Mouse (Mus musculus): ENCODE data around the gene 4930404H24Rik. TPM values are rescaled to one million over a fixed set of nuclear protein-coding genes. Genes with fewer than 3 reads are reported as not detected.
"Not testable (repeated sequence)": the region's sequence is repeated elsewhere in the genome, so short reads cannot be mapped to it uniquely, and the experiment has no call there.

4930404H24Rik gene
- total RNA-seq, 1 experiment, result not detected

GRCm38 (mm10) chr2:153493393-153493731, 772 bp downstream of the 4930404H24Rik start:
- in situ Hi-C loops (cut with MboI; ENCODE audit: low sequenced_read_pairs in 2 of 2, unreplicated experiment in 2 of 2), result loop anchor here in 1 of 2 experiments (25.0 kb wide), 1 partner anchor 94 kb away; no protein-coding TSS in a partner anchor
- no peaks in the 10 kb centered on the region for H3K36me3 ChIP-seq (ENCODE audit: control insufficient read depth, insufficient read depth, low read length, poor library complexity, severe bottlenecking)
- TF ChIP-seq CHD2 (IDR thresholded peaks at IDR 0.05; ENCODE audit: low read depth, low read length) (no peak), MAFK (IDR thresholded peaks at IDR 0.05; ENCODE audit: insufficient read depth, low read depth, low read length) (no peak), ZNF384 (IDR thresholded peaks at IDR 0.05; ENCODE audit: low read depth, low read length) (no peak), HCFC1 (IDR thresholded peaks at IDR 0.05; ENCODE audit: borderline replicate concordance, insufficient read depth, low read length) (no peak), ZC3H11A (IDR thresholded peaks at IDR 0.05; ENCODE audit: borderline replicate concordance, low read depth, low read length) (no peak)
- DNase-seq (ENCODE audit: low read depth, low spot score), result no peak
- peak overlapping the region; percentile 52 to 68 for H3K4me3 ChIP-seq (ENCODE audit: insufficient read depth in 1 of 2, low read depth in 1 of 2, low read length in 2 of 2, poor library complexity in 1 of 2, severe bottlenecking in 1 of 2)
- H3K9ac ChIP-seq (ENCODE audit: insufficient read depth, low read depth, low read length, poor library complexity, severe bottlenecking), result peak overlapping the region; percentile 46
- no peaks in the 10 kb centered on the region for H3K9me3 ChIP-seq (ENCODE audit: control insufficient read depth, insufficient read depth, low read depth, low read length)
- H3K27ac ChIP-seq (ENCODE audit: insufficient read depth, low read depth, low read length, poor library complexity, severe bottlenecking), result no peak overlapping the region
- peaks cover 5 to 26% of the 10 kb centered on the region in 2 experiments; a peak in 2 of 4 replicates for H3K4me1 ChIP-seq (ENCODE audit: control insufficient read depth in 2 of 2, insufficient read depth in 2 of 2, low read length in 2 of 2, poor library complexity in 1 of 2)

- Histone ChIP-seq H3K9ac (ENCODE audit: insufficient read depth, low read depth, low read length, poor library complexity, severe bottlenecking) (no peak overlapping the region), H3K36me3 (ENCODE audit: control insufficient read depth, insufficient read depth, low read length, poor library complexity, severe bottlenecking) (no peaks in the 10 kb centered on the region), H3K4me3 (ENCODE audit: insufficient read depth in 1 of 2, low read depth in 1 of 2, low read length in 2 of 2, poor library complexity in 1 of 2, severe bottlenecking in 1 of 2) (no peak overlapping the region), H3K27ac (ENCODE audit: insufficient read depth, low read depth, low read length, poor library complexity, severe bottlenecking) (no peak overlapping the region), H3K9me3 (ENCODE audit: control insufficient read depth, insufficient read depth, low read depth, low read length) (no peaks in the 10 kb centered on the region), H3K4me1 (ENCODE audit: control insufficient read depth in 2 of 2, insufficient read depth in 2 of 2, low read length in 2 of 2, poor library complexity in 1 of 2) (peaks cover 5 to 26% of the 10 kb centered on the region in 2 experiments; a peak in 2 of 4 replicates)
- in situ Hi-C loops (cut with MboI; ENCODE audit: low sequenced_read_pairs in 2 of 2, unreplicated experiment in 2 of 2), result loop anchor here in 1 of 2 experiments (25.0 kb wide), 1 partner anchor 93 kb away; no protein-coding TSS in a partner anchor
- TF ChIP-seq ZC3H11A (IDR thresholded peaks at IDR 0.05; ENCODE audit: borderline replicate concordance, low read depth, low read length), result no peak
- TF ChIP-seq MAFK (IDR thresholded peaks at IDR 0.05; ENCODE audit: insufficient read depth, low read depth, low read length), result no peak
- TF ChIP-seq CHD2 (IDR thresholded peaks at IDR 0.05; ENCODE audit: low read depth, low read length), result no peak
- no peak for TF ChIP-seq HCFC1 (IDR thresholded peaks at IDR 0.05; ENCODE audit: borderline replicate concordance, insufficient read depth, low read length)
- no peak for TF ChIP-seq ZNF384 (IDR thresholded peaks at IDR 0.05; ENCODE audit: low read depth, low read length)
- no peak for DNase-seq (ENCODE audit: low read depth, low spot score)
These were observed 1.2 kb downstream of the 4930404H24Rik start for GRCm38 (mm10) chr2:153493781-153494292.

GRCm38 (mm10) chr2:153494293-153494811, 1.8 kb downstream of the 4930404H24Rik start:
- Histone ChIP-seq H3K4me1 (ENCODE audit: control insufficient read depth in 2 of 2, insufficient read depth in 2 of 2, low read length in 2 of 2, poor library complexity in 1 of 2) (peaks cover 5 to 26% of the 10 kb centered on the region in 2 experiments; a peak in 2 of 4 replicates), H3K9ac (ENCODE audit: insufficient read depth, low read depth, low read length, poor library complexity, severe bottlenecking) (no peak overlapping the region), H3K27ac (ENCODE audit: insufficient read depth, low read depth, low read length, poor library complexity, severe bottlenecking) (no peak overlapping the region), H3K9me3 (ENCODE audit: control insufficient read depth, insufficient read depth, low read depth, low read length) (no peaks in the 10 kb centered on the region), H3K36me3 (ENCODE audit: control insufficient read depth, insufficient read depth, low read length, poor library complexity, severe bottlenecking) (no peaks in the 10 kb centered on the region), H3K4me3 (ENCODE audit: insufficient read depth in 1 of 2, low read depth in 1 of 2, low read length in 2 of 2, poor library complexity in 1 of 2, severe bottlenecking in 1 of 2) (no peak overlapping the region)
- no peak for DNase-seq (ENCODE audit: low read depth, low spot score)
- TF ChIP-seq HCFC1 (IDR thresholded peaks at IDR 0.05; ENCODE audit: borderline replicate concordance, insufficient read depth, low read length) (no peak), ZNF384 (IDR thresholded peaks at IDR 0.05; ENCODE audit: low read depth, low read length) (no peak), ZC3H11A (IDR thresholded peaks at IDR 0.05; ENCODE audit: borderline replicate concordance, low read depth, low read length) (no peak), MAFK (IDR thresholded peaks at IDR 0.05; ENCODE audit: insufficient read depth, low read depth, low read length) (no peak), CHD2 (IDR thresholded peaks at IDR 0.05; ENCODE audit: low read depth, low read length) (no peak)
- in situ Hi-C loops (cut with MboI; ENCODE audit: low sequenced_read_pairs in 2 of 2, unreplicated experiment in 2 of 2), result loop anchor here in 1 of 2 experiments (25.0 kb wide), 1 partner anchor 93 kb away; no protein-coding TSS in a partner anchor

DNA sequence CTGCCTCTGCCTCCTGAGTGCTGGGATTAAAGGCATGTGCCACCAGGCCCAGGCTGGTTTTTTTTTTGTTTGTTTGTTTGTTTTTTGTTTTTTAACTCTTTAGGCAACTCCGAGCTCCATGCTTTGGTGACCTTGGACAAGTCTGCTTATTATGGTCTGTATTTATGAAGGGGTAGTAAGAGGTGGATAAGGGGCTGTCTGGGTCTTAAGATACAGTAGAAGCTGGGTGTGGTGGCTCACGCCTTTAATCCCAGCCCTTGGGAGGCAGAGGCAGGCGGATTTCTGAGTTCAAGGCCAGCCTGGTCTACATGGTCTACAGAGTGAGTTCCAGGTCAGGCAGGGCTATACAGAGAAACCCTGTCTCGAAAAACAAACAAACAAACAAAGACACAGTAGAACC, 2.8 kb downstream of the 4930404H24Rik start:
- H3K9ac ChIP-seq (ENCODE audit: insufficient read depth, low read depth, low read length, poor library complexity, severe bottlenecking); DNase-seq (ENCODE audit: low read depth, low spot score); H3K36me3 ChIP-seq (ENCODE audit: control insufficient read depth, insufficient read depth, low read length, poor library complexity, severe bottlenecking); H3K9me3 ChIP-seq (ENCODE audit: control insufficient read depth, insufficient read depth, low read depth, low read length); H3K27ac ChIP-seq (ENCODE audit: insufficient read depth, low read depth, low read length, poor library complexity, severe bottlenecking); H3K4me3 ChIP-seq (ENCODE audit: insufficient read depth in 1 of 2, low read depth in 1 of 2, low read length in 2 of 2, poor library complexity in 1 of 2, severe bottlenecking in 1 of 2): not testable (repeated sequence)
- in situ Hi-C loops (cut with MboI; ENCODE audit: low sequenced_read_pairs in 2 of 2, unreplicated experiment in 2 of 2), result loop anchor here in 1 of 2 experiments (25.0 kb wide), 1 partner anchor 92 kb away; no protein-coding TSS in a partner anchor
- H3K4me1 ChIP-seq (ENCODE audit: control insufficient read depth in 2 of 2, insufficient read depth in 2 of 2, low read length in 2 of 2, poor library complexity in 1 of 2), result peaks cover 5 to 26% of the 10 kb centered on the region in 2 experiments; a peak in 2 of 4 replicates
